Mouse (Mus musculus): ENCODE measurements around the gene Tln1. TPM values are rescaled to one million over a fixed set of nuclear protein-coding genes. Genes with fewer than 3 reads are reported as not detected.

Tln1 gene
- polyA plus RNA-seq, 1 experiment: 225 TPM

DNA sequence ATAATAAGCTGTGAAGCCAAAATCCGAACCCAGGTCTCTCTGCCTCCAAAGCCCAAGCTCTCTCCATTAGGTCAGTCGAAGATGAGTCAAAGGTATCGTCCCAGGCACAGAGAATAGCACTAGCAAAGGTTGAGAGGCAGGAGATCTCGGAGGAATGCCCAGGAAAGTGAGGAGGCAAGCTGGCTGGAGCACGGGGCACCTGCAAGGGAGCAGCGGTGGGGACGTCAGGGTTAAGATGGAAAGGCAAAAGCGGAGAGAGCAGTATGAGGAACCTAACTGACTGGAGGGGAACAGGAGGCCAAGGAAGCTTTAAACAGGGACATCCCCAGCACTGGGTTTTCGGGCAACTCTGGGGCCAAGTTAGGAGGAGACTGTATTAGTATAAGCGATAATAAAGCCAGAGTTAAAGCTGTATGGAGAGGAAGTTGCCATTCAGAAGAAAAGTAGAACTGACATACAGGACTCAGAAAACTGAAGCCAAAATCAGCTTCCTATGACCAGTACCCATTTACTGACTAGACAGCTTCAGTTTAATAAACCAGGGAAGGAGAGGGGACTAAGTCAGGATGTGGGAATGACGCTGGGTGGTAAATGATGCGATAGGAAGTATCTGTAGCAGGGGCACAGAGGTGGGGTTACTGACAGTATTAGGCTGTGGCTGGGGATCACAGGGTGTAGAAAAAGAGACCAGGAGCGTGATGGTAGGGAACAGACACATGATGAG, 2.8 kb downstream of the Tln1 start:
- Histone ChIP-seq H3K27me3 (ENCODE audit: control insufficient read depth, insufficient read depth, insufficient read length) (no peaks in the 10 kb centered on the region), H3K36me3 (ENCODE audit: control insufficient read depth, insufficient read depth) (peaks cover 25% of the 10 kb centered on the region), H3K4me3 (peak overlapping the region; percentile 82), H3K4me2 (ENCODE audit: low read depth) (peak overlapping the region; percentile 96), H3ac (ENCODE audit: control insufficient read depth, insufficient read length) (peak overlapping the region; percentile 88), H3K79me2 (ENCODE audit: control insufficient read depth, insufficient read depth) (peaks cover 58% of the 10 kb centered on the region)
- TF ChIP-seq POLR2A (IDR thresholded peaks at IDR 0.05; ENCODE audit: insufficient read length, low read depth): peak; percentile 41
- no peak for TF ChIP-seq SRF (IDR thresholded peaks at IDR 0.05; ENCODE audit: control insufficient read depth, insufficient read length, low read depth)
- no peak for TF ChIP-seq MYOG (IDR thresholded peaks at IDR 0.05; ENCODE audit: control insufficient read depth in 1 of 3, insufficient read depth in 1 of 3, insufficient read length in 2 of 3, low read depth in 2 of 3)
- peak; percentile 22 for TF ChIP-seq USF1 (IDR thresholded peaks at IDR 0.05; ENCODE audit: low read depth)
- peak; percentile 90 for TF ChIP-seq CEBPB (IDR thresholded peaks at IDR 0.05; ENCODE audit: insufficient read depth, poor library complexity, severe bottlenecking)
- no peak for TF ChIP-seq TCF3 (IDR thresholded peaks at IDR 0.05; ENCODE audit: insufficient read length, low read depth)
- no peak for TF ChIP-seq E2F4 (IDR thresholded peaks at IDR 0.05; ENCODE audit: insufficient read depth)
- TF ChIP-seq POLR2AphosphoS2 (IDR thresholded peaks at IDR 0.05; ENCODE audit: insufficient read length, low read depth): peak; percentile 11
- TF ChIP-seq MYOD1 (IDR thresholded peaks at IDR 0.05; ENCODE audit: control insufficient read depth in 1 of 3, insufficient read length in 2 of 3, low read depth in 2 of 3): peak in 2 of 3 experiments; percentile 85 to 90

GRCm38 (mm10) chr4:43558631-43559356, 3.7 kb downstream of the Tln1 start:
- H3ac ChIP-seq (ENCODE audit: control insufficient read depth, insufficient read length): peak overlapping the region; percentile 88
- H3K79me2 ChIP-seq (ENCODE audit: control insufficient read depth, insufficient read depth): peaks cover 58% of the 10 kb centered on the region
- peak overlapping the region; percentile 82 for H3K4me3 ChIP-seq
- no peaks in the 10 kb centered on the region for H3K27me3 ChIP-seq (ENCODE audit: control insufficient read depth, insufficient read depth, insufficient read length)
- no peak for TF ChIP-seq TCF3 (IDR thresholded peaks at IDR 0.05; ENCODE audit: insufficient read length, low read depth)
- TF ChIP-seq POLR2A (IDR thresholded peaks at IDR 0.05; ENCODE audit: insufficient read length, low read depth): peak; percentile 78
- TF ChIP-seq SRF (IDR thresholded peaks at IDR 0.05; ENCODE audit: control insufficient read depth, insufficient read length, low read depth): peak; percentile 97
- TF ChIP-seq TCF12 (IDR thresholded peaks at IDR 0.05; ENCODE audit: insufficient read depth, poor library complexity, severe bottlenecking): no peak
- TF ChIP-seq MYOD1 (IDR thresholded peaks at IDR 0.05; ENCODE audit: control insufficient read depth in 1 of 3, insufficient read length in 2 of 3, low read depth in 2 of 3): peak in 1 of 3 experiments; percentile 39
- TF ChIP-seq POLR2AphosphoS2 (IDR thresholded peaks at IDR 0.05; ENCODE audit: insufficient read length, low read depth): peak; percentile 76
- no peak for TF ChIP-seq REST (IDR thresholded peaks at IDR 0.05; ENCODE audit: insufficient read depth, insufficient read length)
- H3K36me3 ChIP-seq (ENCODE audit: control insufficient read depth, insufficient read depth): peaks cover 32% of the 10 kb centered on the region
- peak overlapping the region; percentile 96 for H3K4me2 ChIP-seq (ENCODE audit: low read depth)

DNA sequence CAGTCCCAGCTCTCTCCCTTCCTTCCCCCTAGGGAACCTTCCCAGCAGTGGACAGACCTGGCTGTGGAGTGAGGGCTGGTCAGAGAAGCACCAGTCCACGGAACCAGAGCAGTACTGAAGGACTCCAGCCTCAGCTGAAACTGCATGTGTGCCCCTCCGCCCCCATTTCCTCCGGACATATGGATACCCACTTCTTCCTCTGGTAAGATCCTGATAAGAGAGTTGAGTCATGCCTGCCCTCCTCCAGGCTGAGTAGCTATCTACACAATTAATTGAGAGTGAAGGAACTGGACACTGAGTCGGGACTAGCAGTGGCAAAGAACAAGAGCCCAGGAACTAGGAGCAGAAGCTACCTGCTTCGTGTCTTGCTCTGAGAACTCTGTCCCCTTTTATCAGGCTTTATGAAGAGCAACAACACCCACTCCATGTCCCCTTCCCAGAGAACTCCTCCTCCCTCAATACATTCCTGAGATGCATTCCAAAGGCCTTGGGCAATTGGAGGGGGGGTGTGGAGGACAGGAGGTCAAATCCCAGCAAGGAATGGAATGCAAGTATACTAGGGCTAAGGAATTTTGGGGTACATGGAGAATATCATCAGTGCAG, 4.4 kb downstream of the Tln1 start:
- Histone ChIP-seq H3K4me3 (peak overlapping the region; percentile 82), H3K27me3 (ENCODE audit: control insufficient read depth, insufficient read depth, insufficient read length) (no peaks in the 10 kb centered on the region), H3ac (ENCODE audit: control insufficient read depth, insufficient read length) (peak overlapping the region; percentile 88), H3K79me2 (ENCODE audit: control insufficient read depth, insufficient read depth) (peaks cover 53% of the 10 kb centered on the region), H3K36me3 (ENCODE audit: control insufficient read depth, insufficient read depth) (peaks cover 39% of the 10 kb centered on the region), H3K4me2 (ENCODE audit: low read depth) (peak overlapping the region; percentile 96)
- TF ChIP-seq MYOG (IDR thresholded peaks at IDR 0.05; ENCODE audit: control insufficient read depth in 1 of 3, insufficient read depth in 1 of 3, insufficient read length in 2 of 3, low read depth in 2 of 3) (no peak), MYOD1 (IDR thresholded peaks at IDR 0.05; ENCODE audit: control insufficient read depth in 1 of 3, insufficient read length in 2 of 3, low read depth in 2 of 3) (no peak), MAX (IDR thresholded peaks at IDR 0.05; ENCODE audit: low read depth) (no peak), TCF12 (IDR thresholded peaks at IDR 0.05; ENCODE audit: insufficient read depth, poor library complexity, severe bottlenecking) (no peak), E2F4 (IDR thresholded peaks at IDR 0.05; ENCODE audit: insufficient read depth) (no peak), REST (IDR thresholded peaks at IDR 0.05; ENCODE audit: insufficient read depth, insufficient read length) (no peak), SRF (IDR thresholded peaks at IDR 0.05; ENCODE audit: control insufficient read depth, insufficient read length, low read depth) (no peak), USF1 (IDR thresholded peaks at IDR 0.05; ENCODE audit: low read depth) (no peak), CEBPB (IDR thresholded peaks at IDR 0.05; ENCODE audit: insufficient read depth, poor library complexity, severe bottlenecking) (0 out of 2 replicates have a peak, but pooled peaks have one; percentile 32), POLR2AphosphoS2 (IDR thresholded peaks at IDR 0.05; ENCODE audit: insufficient read length, low read depth) (peak; percentile 18), POLR2A (IDR thresholded peaks at IDR 0.05; ENCODE audit: insufficient read length, low read depth) (peak; percentile 48), TCF3 (IDR thresholded peaks at IDR 0.05; ENCODE audit: insufficient read length, low read depth) (no peak)

DNA sequence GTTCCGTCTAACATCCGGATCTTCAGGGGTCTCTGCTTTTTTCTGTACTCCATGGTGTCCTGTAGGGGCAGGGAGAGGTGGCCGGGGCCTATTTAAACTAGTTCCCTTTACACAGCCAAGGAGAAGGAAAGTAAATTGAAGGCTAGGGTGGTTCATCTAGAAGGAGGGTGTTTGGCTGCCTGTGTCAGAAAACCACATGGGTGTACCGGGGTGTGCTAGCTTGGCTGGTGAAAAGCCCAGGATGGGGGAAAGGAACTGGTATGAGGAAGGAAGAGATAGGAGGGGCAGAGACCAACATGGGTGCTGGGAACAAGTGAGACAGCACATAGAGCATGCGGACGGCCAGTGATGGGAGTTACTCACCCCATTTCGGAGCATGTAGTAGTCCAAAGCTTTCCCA, 6.6 kb downstream of the Tln1 start:
- peaks cover 59% of the 10 kb centered on the region for H3K36me3 ChIP-seq (ENCODE audit: control insufficient read depth, insufficient read depth)
- no peak overlapping the region for H3K4me3 ChIP-seq
- no peaks in the 10 kb centered on the region for H3K27me3 ChIP-seq (ENCODE audit: control insufficient read depth, insufficient read depth, insufficient read length)
- H3K4me2 ChIP-seq (ENCODE audit: low read depth): no peak overlapping the region
- H3K79me2 ChIP-seq (ENCODE audit: control insufficient read depth, insufficient read depth): peaks cover 39% of the 10 kb centered on the region
- TF ChIP-seq SRF (IDR thresholded peaks at IDR 0.05; ENCODE audit: control insufficient read depth, insufficient read length, low read depth) (no peak), POLR2AphosphoS2 (IDR thresholded peaks at IDR 0.05; ENCODE audit: insufficient read length, low read depth) (peak; percentile 17)
- H3ac ChIP-seq (ENCODE audit: control insufficient read depth, insufficient read length): no peak overlapping the region

All from myocyte (in vitro differentiated cells).